Mouse (Mus musculus) embryonic facial prominence, embryonic 11.5 days (tissue): Measurements from ENCODE around the gene Ell. TPM values are rescaled to one million over a fixed set of nuclear protein-coding genes. Genes with fewer than 3 reads are reported as not detected.
A peak's percentile ranks its signal among the peaks of the same experiment; 100 is the strongest.

ENCODE experiments used
- ATAC-seq: fragments of 200-750 bp; cut with Nextera tagmentation; replicated peaks from 2 replicates; pipeline ENCODE4 v1.8.0; 2017; ENCODE audit warnings: low read depth; ENCODE audit not compliant: insufficient number of reproducible peaks, low FRiP score, low TSS enrichment
- DNase-seq: peaks from one replicate; pipeline ENCODE4 v3.0.0-alpha.2; 2015; ENCODE audit warnings: low spot score
- H3K27ac ChIP-seq: fragments of 300-500 bp; sonication (generic); replicated peaks from 2 replicates; pipeline ENCODE4 v1.5.1; 2014; ENCODE audit warnings: mild to moderate bottlenecking, low read depth, low read length, control low read depth
- H3K27me3 ChIP-seq: fragments of 300-500 bp; sonication (generic); 2 replicates; pipeline ENCODE4 v1.6.1; 2014; ENCODE audit warnings: mild to moderate bottlenecking, low read length, moderate library complexity, mixed read lengths; ENCODE audit not compliant: control insufficient read depth, insufficient read depth
- H3K36me3 ChIP-seq: fragments of 300-500 bp; sonication (generic); replicated peaks from 2 replicates; pipeline ENCODE4 v1.6.1; 2014; ENCODE audit warnings: low read depth, mild to moderate bottlenecking, low read length, moderate library complexity, mixed read lengths; ENCODE audit not compliant: control insufficient read depth, insufficient read depth
- H3K4me1 ChIP-seq: fragments of 300-500 bp; sonication (generic); 2 replicates; pipeline ENCODE4 v1.6.1; 2014; ENCODE audit warnings: low read length, mixed read lengths; ENCODE audit not compliant: control insufficient read depth, insufficient read depth
- H3K4me2 ChIP-seq: fragments of 300-500 bp; sonication (generic); 2 replicates; pipeline ENCODE4 v1.6.1; 2014; ENCODE audit warnings: low read depth, mild to moderate bottlenecking, control low read depth, low read length, moderate library complexity
- H3K4me3 ChIP-seq: fragments of 300-500 bp; sonication (generic); 2 replicates; pipeline ENCODE4 v1.5.1; 2014; ENCODE audit warnings: low read depth, low read length, control low read depth
- H3K9ac ChIP-seq: fragments of 300-500 bp; sonication (generic); replicated peaks from 2 replicates; pipeline ENCODE4 v1.6.1; 2014; ENCODE audit warnings: mild to moderate bottlenecking, control low read depth, low read length
- H3K9me3 ChIP-seq: fragments of 300-500 bp; sonication (generic); replicated peaks from 2 replicates; pipeline ENCODE4 v1.6.1; 2016; ENCODE audit warnings: mild to moderate bottlenecking, low read length, inconsistent platforms, mixed read lengths; ENCODE audit not compliant: control insufficient read depth
- WGBS: fragments of 180-500 bp; shearing (Covaris S2); extraction: QIAGEN DNeasy Blood & Tissue Kit; methylation state at CpG from one replicate; pipeline ENCODE4 v1.1.7; 2014; 5-methylcytosine and 5-hydroxymethylcytosine counted together
- polyA plus RNA-seq: library from polyadenylated mRNA; unstranded; fragments of >200 nt; fragmentation: Nextera tagmentation; extraction: Ambion mirVana; gene quantifications from 2 replicates; pipeline ENCODE4 v1.2.1, GENCODE M21; 2014

Ell gene
- polyA plus RNA-seq, 1 experiment from 2014 or later: 16.1 TPM

- Histone ChIP-seq H3K36me3 (no peaks in the 10 kb centered on the region), H3K9ac (no peak overlapping the region), H3K4me2 (no peak overlapping the region), H3K27ac (no peak overlapping the region), H3K27me3 (no peaks in the 10 kb centered on the region), H3K9me3 (no peaks in the 10 kb centered on the region), H3K4me3 (no peak overlapping the region), H3K4me1 (no peaks in the 10 kb centered on the region)
- 73% methylated on average over 4 of the region's 4 CpGs for WGBS
- DNase-seq (no peak), ATAC-seq (no peak)
These were observed 19.1 kb downstream of the Ell start for GRCm38 (mm10) chr8:70558334-70558733.

- WGBS: 77% methylated on average over 3 of the region's 3 CpGs
These were observed 19.7 kb downstream of the Ell start for GRCm38 (mm10) chr8:70558983-70559382.

GRCm38 (mm10) chr8:70560096-70560495 is 20.8 kb downstream of the Ell start:
- Histone ChIP-seq H3K4me3 (no peak overlapping the region), H3K9me3 (no peaks in the 10 kb centered on the region), H3K36me3 (no peaks in the 10 kb centered on the region), H3K9ac (no peak overlapping the region), H3K27me3 (no peaks in the 10 kb centered on the region), H3K4me2 (no peak overlapping the region), H3K27ac (no peak overlapping the region), H3K4me1 (no peaks in the 10 kb centered on the region)
- 84% methylated on average over 2 of the region's 2 CpGs for WGBS
- ATAC-seq (no peak), DNase-seq (no peak)

More at GRCm38 (mm10) chr8:70558983-70559382, 19.7 kb downstream of the Ell start:
- no peaks in the 10 kb centered on the region for H3K9me3 ChIP-seq
- H3K4me3 ChIP-seq: no peak overlapping the region
- no peak overlapping the region for H3K9ac ChIP-seq
- DNase-seq (no peak), ATAC-seq (no peak)
- H3K4me1 ChIP-seq: no peaks in the 10 kb centered on the region
- H3K4me2 ChIP-seq: no peak overlapping the region
- no peaks in the 10 kb centered on the region for H3K36me3 ChIP-seq
- H3K27ac ChIP-seq: no peak overlapping the region
- no peaks in the 10 kb centered on the region for H3K27me3 ChIP-seq

GRCm38 (mm10) chr8:70560564-70560963 is 21.3 kb downstream of the Ell start:
- DNase-seq (no peak), ATAC-seq (no peak)
- no peak overlapping the region for H3K27ac ChIP-seq
- H3K27me3 ChIP-seq: no peaks in the 10 kb centered on the region
- 78% methylated on average over 3 of the region's 3 CpGs for WGBS
- H3K4me3 ChIP-seq: no peak overlapping the region
- no peaks in the 10 kb centered on the region for H3K9me3 ChIP-seq
- H3K9ac ChIP-seq: no peak overlapping the region
- H3K4me2 ChIP-seq: no peak overlapping the region
- H3K36me3 ChIP-seq: no peaks in the 10 kb centered on the region
- no peaks in the 10 kb centered on the region for H3K4me1 ChIP-seq

GRCm38 (mm10) chr8:70561357-70561756 is 22.1 kb downstream of the Ell start:
- Histone ChIP-seq H3K4me1 (no peaks in the 10 kb centered on the region), H3K4me3 (no peak overlapping the region), H3K9me3 (no peaks in the 10 kb centered on the region), H3K9ac (peak overlapping the region; percentile 22; the same call in 1 of the 2 replicates), H3K4me2 (no peak overlapping the region), H3K27ac (no peak overlapping the region), H3K27me3 (no peaks in the 10 kb centered on the region), H3K36me3 (no peaks in the 10 kb centered on the region)
- ATAC-seq (no peak), DNase-seq (no peak)
- WGBS: 66% methylated on average over 4 of the region's 4 CpGs

- H3K4me1 ChIP-seq: no peaks in the 10 kb centered on the region
- H3K4me3 ChIP-seq: no peak overlapping the region
- no peaks in the 10 kb centered on the region for H3K9me3 ChIP-seq
- H3K4me2 ChIP-seq: no peak overlapping the region
- no peak overlapping the region for H3K27ac ChIP-seq
- H3K9ac ChIP-seq: peak overlapping the region; percentile 22; the same call in 1 of the 2 replicates
- no peaks in the 10 kb centered on the region for H3K27me3 ChIP-seq
- DNase-seq (no peak), ATAC-seq (no peak)
- 65% methylated on average over 7 of the region's 7 CpGs for WGBS
- H3K36me3 ChIP-seq: no peaks in the 10 kb centered on the region
These were observed 22.7 kb downstream of the Ell start for GRCm38 (mm10) chr8:70561809-70562535.

GRCm38 (mm10) chr8:70562802-70563201 is 23.5 kb downstream of the Ell start:
- no peaks in the 10 kb centered on the region for H3K9me3 ChIP-seq

GRCm38 (mm10) chr8:70563763-70564387 is 24.6 kb downstream of the Ell start:
- Histone ChIP-seq H3K36me3 (no peaks in the 10 kb centered on the region), H3K4me2 (no peak overlapping the region), H3K4me3 (no peak overlapping the region), H3K27me3 (no peaks in the 10 kb centered on the region), H3K27ac (no peak overlapping the region), H3K9me3 (no peaks in the 10 kb centered on the region), H3K9ac (no peak overlapping the region), H3K4me1 (no peaks in the 10 kb centered on the region)
- DNase-seq: no peak
- whole genome bisulfite sequencing: 96% methylated on average over 6 of the region's 6 CpGs
- no peak for ATAC-seq

More at GRCm38 (mm10) chr8:70562802-70563201, 23.5 kb downstream of the Ell start:
- Histone ChIP-seq H3K9ac (no peak overlapping the region), H3K4me1 (no peaks in the 10 kb centered on the region), H3K4me3 (no peak overlapping the region), H3K27ac (no peak overlapping the region), H3K36me3 (no peaks in the 10 kb centered on the region), H3K4me2 (no peak overlapping the region), H3K27me3 (no peaks in the 10 kb centered on the region)
- no peak for DNase-seq
- 83% methylated on average over 3 of the region's 3 CpGs for WGBS
- ATAC-seq: no peak
